Mouse (Mus musculus) testis, adult 2 months (tissue): ENCODE data around the gene Fam184a.

Experiments used
- CTCF ChIP-seq: fragments of 200-500 bp; IDR thresholded peaks from 2 replicates; pipeline ENCODE4 v1.5.1; 2012; ENCODE audit warnings: low read depth, mild to moderate bottlenecking, inconsistent platforms, low read length, moderate library complexity; ENCODE audit not compliant: control insufficient read depth, insufficient read depth, insufficient replicate concordance
- POLR2A ChIP-seq: fragments of 200-500 bp; IDR thresholded peaks from 2 replicates; pipeline ENCODE4 v1.6.1; 2012; ENCODE audit warnings: low read depth, mild to moderate bottlenecking, inconsistent platforms, low read length, moderate library complexity; ENCODE audit not compliant: control insufficient read depth

GRCm38 (mm10) chr10:53661788-53662187 lies 89.1 kb downstream of the Fam184a start:
- TF ChIP-seq POLR2A (no peak), CTCF (no peak)
